ENCODE assay signal across 20 mouse cellular contexts in genomic region chr12:94755754-94756153, GRCm38 (mm10).
DNase-seq lines count a peak whose midpoint lies in the region; ATAC-seq lines count a peak whose summit lies in the region.
"Had no signal": no experiment of that assay in that cellular context is flagged by ENCODE, and none has a peak within 500 bp of the region (broad histone marks: within the 10 kb centered on the region; RNA-seq: fewer than 3 reads in every experiment).

No protein-coding gene starts in this region.

- peak; percentile 76 for ATAC-seq in frontal cortex, adult (ENCODE audit: low TSS enrichment)
- ATAC-seq: activated CD4-positive, CD25-positive, alpha-beta regulatory T cell, adult 4 months; CD4-positive, CD25-positive, alpha-beta regulatory T cell, adult 4 months; forebrain, embryonic 13.5 days; forebrain, embryonic 15.5 days; forebrain, postnatal 0 days; Patski had no signal

- DNase-seq in frontal cortex, postnatal 14 days (ENCODE audit: low spot score in 2 of 2): no peak
- peak; percentile 12 for DNase-seq in right cerebral cortex, adult 18-20 months
- no peak for DNase-seq in right cerebral cortex, postnatal 25 days
- DNase-seq in testis, postnatal 14 days (ENCODE audit: low spot score): no peak
- DNase-seq: adrenal gland, adult 2 months; adrenal gland, postnatal 10 days; adrenal gland, postnatal 25 days; B cell, adult 2 months; cerebellum, adult 11-12 months; cerebellum, adult 2 months; cerebellum, adult 9-10 months; cerebellum, postnatal 10 days; cerebellum, postnatal 25 days; forebrain, postnatal 0 days had no signal
